Mouse (Mus musculus): ENCODE data around the gene F2r.

- no peak for TF ChIP-seq CTCF (IDR thresholded peaks at IDR 0.05; ENCODE audit: insufficient read depth, low read length)
- no peak for TF ChIP-seq POLR2A (IDR thresholded peaks at IDR 0.05; ENCODE audit: borderline replicate concordance, extremely low read depth, low read depth, low read length)
Measured at GRCm38 (mm10) chr13:95599833-95600359, 18.4 kb downstream of the F2r start.
